Mouse (Mus musculus) limb, embryonic 14.5 days (tissue): ENCODE data around the gene Fcgrt. TPM values are rescaled to one million over a fixed set of nuclear protein-coding genes. Genes with fewer than 3 reads are reported as not detected.

ENCODE experiments used
- ATAC-seq: fragments of 200-750 bp; cut with Nextera tagmentation; 2 replicates; pipeline ENCODE4 v1.8.0; 2017; ENCODE audit warnings: low read depth, moderate number of reproducible peaks, moderate TSS enrichment; ENCODE audit not compliant: low FRiP score
- DNase-seq: peaks from one replicate; pipeline ENCODE4 v3.0.0-alpha.2; 2015; ENCODE audit warnings: low spot score
- H3K27ac ChIP-seq: fragments of 300-500 bp; sonication (generic); replicated peaks from 2 replicates; pipeline ENCODE4 v1.5.1; 2014; ENCODE audit warnings: low read depth, mild to moderate bottlenecking, low read length, moderate library complexity, mixed read lengths
- H3K27me3 ChIP-seq: fragments of 300-500 bp; sonication (generic); 2 replicates; pipeline ENCODE4 v1.6.1; 2014; ENCODE audit warnings: low read length, mixed read lengths; ENCODE audit not compliant: control insufficient read depth, insufficient read depth
- H3K36me3 ChIP-seq: fragments of 300-500 bp; sonication (generic); 2 replicates; pipeline ENCODE4 v1.6.1; 2014; ENCODE audit warnings: mild to moderate bottlenecking, low read length, moderate library complexity, mixed read lengths; ENCODE audit not compliant: control insufficient read depth, insufficient read depth
- H3K4me1 ChIP-seq: fragments of 300-500 bp; sonication (generic); 2 replicates; pipeline ENCODE4 v1.6.1; 2014; ENCODE audit warnings: antibody characterized with exemption, low read length, mixed read lengths; ENCODE audit not compliant: control insufficient read depth, insufficient read depth
- H3K4me2 ChIP-seq: fragments of 300-500 bp; sonication (generic); replicated peaks from 2 replicates; pipeline ENCODE4 v1.6.1; 2014; ENCODE audit warnings: low read depth, mild to moderate bottlenecking, low read length, moderate library complexity; ENCODE audit not compliant: severe bottlenecking
- H3K4me3 ChIP-seq: fragments of 300-500 bp; sonication (generic); replicated peaks from 2 replicates; pipeline ENCODE4 v1.5.1; 2014; ENCODE audit warnings: low read length
- H3K9ac ChIP-seq: fragments of 300-500 bp; sonication (generic); 2 replicates; pipeline ENCODE4 v1.6.1; 2014; ENCODE audit warnings: mild to moderate bottlenecking, low read depth, low read length, moderate library complexity; ENCODE audit not compliant: severe bottlenecking
- H3K9me3 ChIP-seq: fragments of 300-500 bp; sonication (generic); 2 replicates; pipeline ENCODE4 v1.6.1; 2016; ENCODE audit warnings: low read length; ENCODE audit not compliant: control insufficient read depth
- POLR2A ChIP-seq: fragments of 200-500 bp; IDR thresholded peaks from 2 replicates; pipeline ENCODE4 v1.8.0; 2012; ENCODE audit warnings: inconsistent platforms, mild to moderate bottlenecking, moderate library complexity, borderline replicate concordance; ENCODE audit not compliant: insufficient read depth, insufficient read length; ENCODE audit errors: extremely low read depth
- WGBS: fragments of 180-500 bp; shearing (Covaris S2); extraction: QIAGEN DNeasy Blood & Tissue Kit; methylation state at CpG from one replicate; pipeline ENCODE4 v1.1.7; 2014; 5-methylcytosine and 5-hydroxymethylcytosine counted together
- polyA plus RNA-seq, 2 experiments: library from polyadenylated mRNA; depleted of rRNA in 1 of 2; stranded (reverse) in 1 of 2; unstranded in 1 of 2; fragments of >200 nt; fragmentation: Nextera tagmentation in 1 of 2; extraction: Ambion mirVana in 1 of 2; gene quantifications; 2 replicates each; pipeline versions ENCODE4 v1.2.1 to v1.2.3; 2012 to 2014

The Fcgrt gene
- polyA plus RNA-seq, 2 experiments: 56.1 to 88.4 TPM

DNA sequence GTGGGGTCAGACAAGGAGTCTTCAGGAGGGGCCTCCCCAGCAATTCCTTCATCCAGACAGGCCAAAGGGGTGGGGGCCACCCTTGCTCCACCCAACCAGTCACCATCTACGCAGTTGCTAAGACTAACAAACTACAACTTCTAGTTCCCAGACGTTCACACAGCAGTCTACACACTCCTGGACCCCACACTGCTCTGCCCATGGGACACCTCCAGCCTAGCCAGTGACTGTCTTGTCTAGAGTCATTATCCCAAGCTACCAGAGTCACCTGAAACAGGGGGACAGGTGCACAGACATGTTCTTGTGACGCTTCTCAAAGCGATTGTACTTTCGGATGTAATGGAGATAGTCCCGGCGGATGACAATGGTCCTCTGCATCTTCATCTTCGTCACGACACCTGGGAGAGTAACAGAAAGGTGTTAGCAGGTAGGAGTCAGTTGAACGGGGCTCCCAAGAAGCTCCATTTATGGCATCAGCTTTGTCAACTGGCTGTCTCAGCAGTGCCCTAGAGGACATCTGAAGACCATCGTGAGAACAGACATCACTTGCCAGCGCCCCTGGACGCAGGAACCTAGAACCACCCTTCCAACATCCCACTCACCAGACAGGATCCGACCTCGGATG, 19.0 kb upstream of the Fcgrt start:
- TF ChIP-seq POLR2A: no peak
- Histone ChIP-seq H3K27me3 (no peaks in the 10 kb centered on the region), H3K4me3 (peak overlapping the region; percentile 97), H3K9ac (peak overlapping the region; percentile 98), H3K4me2 (peak overlapping the region; percentile 93), H3K4me1 (peaks cover 31% of the 10 kb centered on the region), H3K27ac (no peak overlapping the region), H3K36me3 (peaks cover 75% of the 10 kb centered on the region), H3K9me3 (no peaks in the 10 kb centered on the region)
- no peak for DNase-seq
- no peak for ATAC-seq
- 83% methylated on average over 15 of the region's 15 CpGs for WGBS

DNA sequence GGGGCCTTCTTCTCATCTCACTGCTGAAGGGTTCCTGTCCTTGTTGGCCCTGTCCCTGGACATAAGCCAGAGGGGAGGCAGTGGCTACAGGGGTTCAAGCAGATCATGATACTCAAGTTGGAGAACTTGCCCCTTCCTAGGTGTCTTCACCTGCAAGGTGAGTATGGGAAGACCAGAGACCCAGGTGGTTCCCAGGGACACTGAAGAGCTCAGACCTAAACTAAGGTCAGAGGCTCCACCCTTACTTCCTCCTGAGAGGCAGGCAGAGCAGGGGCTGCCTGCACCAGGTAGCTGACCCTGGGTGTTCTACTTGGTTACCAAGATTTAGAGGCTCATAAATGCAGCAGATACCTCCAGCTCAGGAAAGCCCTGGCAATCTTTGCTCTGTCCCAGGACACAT, 18.3 kb upstream of the Fcgrt start:
- Histone ChIP-seq H3K4me3 (no peak overlapping the region), H3K9me3 (no peaks in the 10 kb centered on the region), H3K27ac (no peak overlapping the region), H3K4me1 (peaks cover 26% of the 10 kb centered on the region), H3K9ac (no peak overlapping the region), H3K4me2 (no peak overlapping the region), H3K27me3 (no peaks in the 10 kb centered on the region), H3K36me3 (peaks cover 70% of the 10 kb centered on the region)
- ATAC-seq (no peak), DNase-seq (no peak)
- no peak for TF ChIP-seq POLR2A

DNA sequence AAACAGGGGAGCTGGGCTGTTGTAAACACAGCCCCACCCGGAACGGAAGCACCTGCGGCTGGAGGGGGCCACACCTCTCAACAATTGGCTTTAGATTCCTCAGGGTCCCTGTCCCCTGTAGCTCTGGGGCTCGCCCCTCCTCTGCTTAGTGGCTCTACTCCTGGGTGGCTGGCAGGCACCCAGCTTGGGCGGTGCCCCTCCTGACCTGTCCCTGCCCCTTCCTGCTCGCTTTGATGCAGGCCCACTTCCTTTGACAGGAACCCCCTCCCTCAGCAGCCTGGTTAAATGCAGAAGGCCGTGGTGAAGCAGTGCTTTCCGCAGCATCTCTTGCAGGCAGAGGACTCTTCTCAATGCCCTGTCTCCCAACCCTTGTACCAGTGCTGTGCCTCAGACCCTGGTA, 17.8 kb upstream of the Fcgrt start:
- Histone ChIP-seq H3K4me2 (no peak overlapping the region), H3K27ac (no peak overlapping the region), H3K4me3 (no peak overlapping the region), H3K27me3 (no peaks in the 10 kb centered on the region), H3K4me1 (peaks cover 20% of the 10 kb centered on the region), H3K9ac (0 out of 2 replicates have a peak overlapping the region, but pooled peaks have one; percentile 2), H3K9me3 (no peaks in the 10 kb centered on the region), H3K36me3 (peaks cover 65% of the 10 kb centered on the region)
- ATAC-seq (no peak), DNase-seq (no peak)
- WGBS: 68% methylated on average over 8 of the region's 8 CpGs
- no peak for TF ChIP-seq POLR2A

DNA sequence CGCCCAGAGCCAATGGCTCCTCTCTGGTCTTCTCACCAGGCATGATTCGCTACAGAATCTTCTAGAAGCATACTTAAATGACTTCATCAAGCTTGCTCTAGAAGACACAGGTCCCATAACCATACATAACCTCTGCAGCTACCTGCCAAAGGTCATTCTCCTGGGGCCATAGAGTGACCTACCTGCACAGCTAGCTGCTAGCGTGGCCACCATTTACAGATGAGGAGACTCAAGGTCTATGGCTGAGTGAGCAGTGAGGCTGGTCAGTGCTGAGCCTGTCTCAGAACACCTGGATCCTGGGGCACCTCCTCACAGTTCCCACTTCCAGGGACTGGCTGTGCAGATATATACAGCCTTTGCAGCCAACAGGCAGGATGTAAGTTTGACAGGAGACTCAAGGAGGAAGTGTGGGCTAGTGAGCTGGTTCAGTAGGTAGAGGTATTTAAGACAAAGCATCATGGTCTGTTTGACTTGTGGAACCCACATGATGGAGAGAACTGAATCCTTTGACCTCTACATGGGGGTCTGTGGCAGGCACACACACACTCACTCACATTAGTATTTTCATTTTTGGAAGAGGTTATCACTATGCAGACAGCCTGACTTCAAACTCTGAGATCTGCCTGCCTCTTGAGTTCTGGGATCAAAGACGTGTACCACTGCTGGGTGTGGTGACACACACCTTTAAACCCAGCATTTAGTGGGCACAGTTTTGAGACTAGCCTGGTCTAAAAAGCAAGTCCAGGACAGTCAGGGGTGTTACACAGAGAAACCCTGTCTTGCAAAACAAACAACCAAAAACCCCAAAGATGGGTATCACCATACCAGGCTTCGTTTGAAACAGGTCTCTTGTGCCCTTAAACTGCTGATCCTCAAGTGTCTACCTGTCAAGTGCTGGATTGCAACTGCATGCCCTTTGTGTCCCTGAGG, 16.4 kb upstream of the Fcgrt start:
- no peak for TF ChIP-seq POLR2A
- DNase-seq: no peak
- Histone ChIP-seq H3K9me3 (no peaks in the 10 kb centered on the region), H3K4me3 (no peak overlapping the region), H3K4me1 (peaks cover 13% of the 10 kb centered on the region), H3K27ac (no peak overlapping the region), H3K4me2 (no peak overlapping the region), H3K36me3 (peaks cover 51% of the 10 kb centered on the region), H3K27me3 (no peaks in the 10 kb centered on the region), H3K9ac (no peak overlapping the region)
- 85% methylated on average over 5 of the region's 5 CpGs for WGBS
- ATAC-seq: no peak

DNA sequence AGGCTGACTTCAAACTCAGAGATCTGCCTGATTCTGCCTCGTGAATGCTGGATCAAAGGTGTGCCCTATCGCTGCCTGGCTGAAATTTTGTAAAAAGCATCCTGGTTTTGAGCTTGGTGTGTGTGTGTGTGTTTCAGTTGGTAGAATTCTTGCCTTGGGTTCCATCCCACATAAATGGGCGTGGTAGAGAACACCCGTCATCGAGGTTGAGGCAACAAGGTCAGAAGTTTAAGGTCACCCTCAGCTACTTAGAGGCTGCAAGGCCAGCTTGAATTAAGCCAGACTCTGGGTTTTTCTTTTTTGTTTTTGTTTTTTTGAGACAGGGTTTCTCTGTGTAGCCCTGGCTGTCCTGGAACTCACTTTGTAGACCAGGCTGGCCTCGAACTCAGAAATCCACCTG, 14.7 kb upstream of the Fcgrt start:
- Histone ChIP-seq H3K4me1 (peaks cover 9% of the 10 kb centered on the region), H3K27me3 (no peaks in the 10 kb centered on the region), H3K4me2 (no peak overlapping the region), H3K9me3 (no peaks in the 10 kb centered on the region), H3K4me3 (no peak overlapping the region), H3K36me3 (peaks cover 46% of the 10 kb centered on the region), H3K27ac (no peak overlapping the region), H3K9ac (no peak overlapping the region)
- no peak for TF ChIP-seq POLR2A
- 84% methylated on average over 6 of the region's 6 CpGs for WGBS
- DNase-seq (no peak), ATAC-seq (no peak)
